Mouse (Mus musculus) CH12F3 (cell line): ENCODE data around the gene 1700008O03Rik.

ENCODE experiments used
- in situ Hi-C: fragments of 300-500 bp; cut with MboI; formaldehyde crosslinking; loops from 2 replicates; pipeline ENCODE4 v1.14.3; 2020; ENCODE audit warnings: low sequenced_read_pairs

1700008O03Rik gene

GRCm38 (mm10) chr7:44310878-44311712, 74.5 kb downstream of the 1700008O03Rik start:
- in situ Hi-C loops = loop anchor here (10.0 kb wide), 1 partner anchor 46 kb away; the partner anchor contains the start of gene Gm15517

GRCm38 (mm10) chr7:44310285-44310877, 75.2 kb downstream of the 1700008O03Rik start:
- in situ Hi-C loops = loop anchor here (10.0 kb wide), 1 partner anchor 46 kb away; the partner anchor contains the start of gene Gm15517
